Mouse (Mus musculus): ENCODE results near the gene Trpm4.

DNA sequence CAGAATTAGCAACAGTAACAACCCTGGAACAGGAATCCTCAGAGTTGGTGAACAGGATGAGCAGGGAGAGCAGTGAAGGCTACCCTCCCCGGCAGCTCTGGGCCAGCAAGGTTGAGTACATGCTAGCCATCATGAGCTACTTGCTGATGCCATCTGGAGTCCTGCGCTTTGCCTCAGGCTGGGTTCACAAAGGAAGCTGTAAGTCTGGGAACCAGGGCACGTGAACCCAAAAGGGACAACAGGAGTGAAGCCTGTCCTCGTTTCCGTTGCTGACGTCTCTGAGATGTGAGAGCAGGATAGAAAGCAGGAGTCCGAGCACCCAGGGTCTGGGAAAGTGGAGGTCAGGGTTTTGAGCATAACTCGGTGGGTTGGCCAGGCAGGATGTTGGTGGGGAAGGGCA lies 74.3 kb downstream of the Trpm4 start:
- TF ChIP-seq FLI1 (IDR thresholded peaks at IDR 0.05; ENCODE audit: low read length) = no peak
- no peak for TF ChIP-seq GATA1 (IDR thresholded peaks at IDR 0.05; ENCODE audit: borderline replicate concordance, low read length)

All from megakaryocyte, embryonic 14.5 days (primary cell).